Mouse (Mus musculus): ENCODE measurements at regions not wholly inside any gene's neighbourhood (a gene's known extent, or its start where the extent isn't known, plus 50 kb on each side); places are given as distances from the start of the nearest gene placed in this dataset.

DNA sequence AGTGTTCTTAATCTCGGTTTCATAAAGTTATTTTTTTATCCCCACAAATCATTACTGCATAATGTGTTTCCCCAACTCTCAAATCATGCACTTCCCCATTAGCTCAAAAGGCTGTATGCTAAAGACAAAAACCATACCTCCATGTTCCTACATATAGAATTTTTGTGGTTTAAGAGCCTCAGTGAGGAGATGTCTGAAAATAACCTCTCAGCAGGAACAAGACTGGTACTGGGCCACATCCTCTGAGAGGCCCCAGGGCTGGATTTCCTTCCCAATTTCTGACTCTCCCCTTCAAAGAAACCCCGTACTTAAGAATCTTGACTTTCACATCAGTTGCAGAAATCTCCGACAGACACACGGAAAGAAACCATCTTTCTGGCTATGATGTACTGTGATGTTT is 580.7 kb upstream of the Nox3 start:
- H3K4me3 ChIP-seq (ENCODE audit: low read depth, low read length) = no peak overlapping the region
- no peak overlapping the region for H3K27ac ChIP-seq (ENCODE audit: low read depth, low read length)
- H3K4me1 ChIP-seq (replicated peaks; ENCODE audit: control insufficient read depth, insufficient read depth, low read length) = no peaks in the 10 kb centered on the region
- H3K4me2 ChIP-seq (replicated peaks; ENCODE audit: low read depth) = no peak overlapping the region
- no peak for ATAC-seq
- H3K27me3 ChIP-seq (replicated peaks; ENCODE audit: control insufficient read depth, insufficient read depth, low read length) = no peaks in the 10 kb centered on the region
- no peak for TF ChIP-seq CTCF (IDR thresholded peaks at IDR 0.05; ENCODE audit: low read depth)
- 72% methylated on average over 4 of the region's 4 CpGs for WGBS
- no peak overlapping the region for H3K9ac ChIP-seq (ENCODE audit: low read depth, low read length)
- H3K36me3 ChIP-seq (ENCODE audit: control insufficient read depth, insufficient read depth) = no peaks in the 10 kb centered on the region
- no peaks in the 10 kb centered on the region for H3K9me3 ChIP-seq (ENCODE audit: control insufficient read depth)

DNA sequence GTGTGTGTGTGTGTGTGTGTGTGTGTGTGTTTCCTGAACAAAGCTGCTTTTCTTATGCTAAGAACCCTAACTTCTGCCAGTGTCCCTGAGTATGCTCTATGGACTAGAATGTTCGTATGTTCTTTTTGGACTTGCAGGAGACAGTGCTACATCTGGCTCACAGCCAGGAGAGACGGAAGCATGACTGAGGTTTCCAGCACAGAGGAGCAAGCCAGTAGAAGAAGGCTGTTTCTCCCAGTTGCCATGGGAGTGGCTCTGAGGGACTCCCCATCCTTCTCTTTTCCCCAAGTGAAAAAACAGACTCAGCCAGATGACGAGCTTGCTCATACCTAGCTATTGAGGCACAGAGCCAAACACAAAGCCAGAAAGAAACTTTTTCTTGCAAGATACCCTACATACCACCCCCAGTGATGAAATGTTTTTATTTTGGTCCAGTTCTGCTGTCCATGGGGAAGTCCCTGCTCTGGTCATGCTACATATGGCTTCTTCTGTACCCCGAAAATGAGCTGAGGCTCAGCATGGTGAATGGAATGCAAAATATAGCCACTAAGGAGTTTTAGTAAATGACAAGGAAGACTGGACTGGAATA is 582.3 kb upstream of the Nox3 start:
- Histone ChIP-seq H3K27me3 (replicated peaks; ENCODE audit: control insufficient read depth, insufficient read depth, low read length) (no peaks in the 10 kb centered on the region), H3K9me3 (ENCODE audit: control insufficient read depth) (no peaks in the 10 kb centered on the region), H3K9ac (ENCODE audit: low read depth, low read length) (no peak overlapping the region), H3K4me3 (ENCODE audit: low read depth, low read length) (no peak overlapping the region), H3K4me2 (replicated peaks; ENCODE audit: low read depth) (no peak overlapping the region), H3K36me3 (ENCODE audit: control insufficient read depth, insufficient read depth) (no peaks in the 10 kb centered on the region), H3K4me1 (replicated peaks; ENCODE audit: control insufficient read depth, insufficient read depth, low read length) (no peaks in the 10 kb centered on the region), H3K27ac (ENCODE audit: low read depth, low read length) (no peak overlapping the region)
- TF ChIP-seq CTCF (IDR thresholded peaks at IDR 0.05; ENCODE audit: low read depth) = no peak
- ATAC-seq = no peak
- 68% methylated on average over 4 of the region's 4 CpGs for whole genome bisulfite sequencing

DNA sequence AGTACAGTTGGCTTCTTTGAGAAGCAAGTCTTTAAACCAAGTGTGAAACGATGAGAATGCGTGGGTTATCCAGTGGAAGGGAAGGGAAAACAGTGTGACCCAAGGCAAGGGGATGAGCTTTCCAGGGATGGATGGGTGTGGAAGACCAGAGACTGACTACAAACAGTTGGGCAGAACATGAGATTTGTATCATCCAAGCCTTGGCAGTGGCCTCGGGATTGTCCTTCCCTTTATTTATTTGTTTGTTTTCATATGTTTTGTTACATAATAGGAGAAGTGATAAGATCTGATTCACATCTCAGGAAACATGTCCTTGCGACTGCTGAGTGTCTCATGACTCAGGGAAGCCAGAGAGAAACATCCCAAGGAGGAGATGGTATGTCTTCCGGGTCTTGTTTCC is 585.4 kb upstream of the Nox3 start:
- TF ChIP-seq CTCF (IDR thresholded peaks at IDR 0.05; ENCODE audit: low read depth) = no peak
- Histone ChIP-seq H3K9ac (ENCODE audit: low read depth, low read length) (no peak overlapping the region), H3K36me3 (ENCODE audit: control insufficient read depth, insufficient read depth) (no peaks in the 10 kb centered on the region), H3K4me2 (replicated peaks; ENCODE audit: low read depth) (no peak overlapping the region), H3K9me3 (ENCODE audit: control insufficient read depth) (no peaks in the 10 kb centered on the region), H3K27me3 (replicated peaks; ENCODE audit: control insufficient read depth, insufficient read depth, low read length) (no peaks in the 10 kb centered on the region), H3K27ac (ENCODE audit: low read depth, low read length) (no peak overlapping the region), H3K4me1 (replicated peaks; ENCODE audit: control insufficient read depth, insufficient read depth, low read length) (no peaks in the 10 kb centered on the region), H3K4me3 (ENCODE audit: low read depth, low read length) (no peak overlapping the region)
- no peak for ATAC-seq
- 83% methylated on average over 5 of the region's 5 CpGs for whole genome bisulfite sequencing

DNA sequence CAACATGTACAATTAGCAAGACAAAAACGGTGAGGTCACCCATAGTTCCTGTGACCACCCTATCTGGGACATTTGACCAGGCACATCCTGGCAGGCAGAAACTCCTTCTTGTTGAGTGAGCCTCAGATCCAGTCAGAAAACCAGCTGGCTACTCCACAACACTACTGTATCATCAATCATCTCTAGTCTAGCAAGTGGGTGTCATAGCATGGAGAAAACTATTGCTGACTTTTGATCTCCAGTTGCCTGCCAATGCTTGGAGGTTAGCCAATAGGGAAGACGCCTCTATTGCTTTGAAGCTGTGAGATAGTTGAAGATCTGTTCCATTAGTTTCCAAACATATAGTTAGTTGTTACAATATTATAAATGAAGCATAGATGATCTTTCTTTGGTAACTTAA is 595.4 kb upstream of the Nox3 start:
- no peak for ATAC-seq
- Histone ChIP-seq H3K27me3 (replicated peaks; ENCODE audit: control insufficient read depth, insufficient read depth, low read length) (no peaks in the 10 kb centered on the region), H3K36me3 (ENCODE audit: control insufficient read depth, insufficient read depth) (no peaks in the 10 kb centered on the region), H3K4me1 (replicated peaks; ENCODE audit: control insufficient read depth, insufficient read depth, low read length) (no peaks in the 10 kb centered on the region), H3K9ac (ENCODE audit: low read depth, low read length) (no peak overlapping the region), H3K9me3 (ENCODE audit: control insufficient read depth) (no peaks in the 10 kb centered on the region), H3K4me2 (replicated peaks; ENCODE audit: low read depth) (no peak overlapping the region), H3K4me3 (ENCODE audit: low read depth, low read length) (no peak overlapping the region), H3K27ac (ENCODE audit: low read depth, low read length) (no peak overlapping the region)
- no peak for TF ChIP-seq CTCF (IDR thresholded peaks at IDR 0.05; ENCODE audit: low read depth)
- 80% methylated on average over 2 of the region's 2 CpGs for WGBS

DNA sequence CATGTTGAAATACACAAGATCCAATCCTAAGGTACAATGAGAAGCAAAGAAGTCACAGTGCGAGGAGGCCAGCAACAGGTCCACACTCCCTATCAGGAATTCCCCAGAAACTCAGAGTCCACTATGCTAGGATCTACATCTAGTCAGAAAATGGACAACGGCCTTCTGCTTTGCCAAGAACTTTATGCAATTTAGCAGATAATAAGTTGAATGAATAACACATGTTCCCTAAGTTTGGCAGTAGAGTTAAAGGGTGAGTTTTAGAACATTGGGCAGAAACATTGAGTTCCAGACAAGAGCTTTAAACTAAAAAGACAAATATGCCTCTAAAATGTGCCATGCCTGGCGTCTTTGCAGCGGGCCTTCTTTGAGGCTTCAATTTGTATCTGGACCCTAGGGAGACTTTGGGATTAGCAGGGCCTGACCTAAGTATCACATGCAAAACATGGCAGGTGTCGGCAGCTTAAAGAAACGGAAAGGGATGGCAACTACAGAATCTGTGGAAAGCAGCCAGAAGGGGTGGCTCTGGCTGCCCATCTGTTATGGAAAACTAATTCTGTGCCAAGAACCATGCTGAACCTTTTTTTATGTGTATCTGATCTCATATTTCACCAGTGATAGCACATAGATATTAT is 600.6 kb upstream of the Nox3 start:
- Histone ChIP-seq H3K9ac (ENCODE audit: low read depth, low read length) (no peak overlapping the region), H3K27me3 (replicated peaks; ENCODE audit: control insufficient read depth, insufficient read depth, low read length) (no peaks in the 10 kb centered on the region), H3K4me3 (ENCODE audit: low read depth, low read length) (no peak overlapping the region), H3K27ac (ENCODE audit: low read depth, low read length) (no peak overlapping the region), H3K4me1 (replicated peaks; ENCODE audit: control insufficient read depth, insufficient read depth, low read length) (no peaks in the 10 kb centered on the region), H3K36me3 (ENCODE audit: control insufficient read depth, insufficient read depth) (no peaks in the 10 kb centered on the region), H3K4me2 (replicated peaks; ENCODE audit: low read depth) (no peak overlapping the region), H3K9me3 (ENCODE audit: control insufficient read depth) (no peaks in the 10 kb centered on the region)
- no peak for ATAC-seq
- WGBS = 86% methylated on average over 6 of the region's 6 CpGs
- no peak for TF ChIP-seq CTCF (IDR thresholded peaks at IDR 0.05; ENCODE audit: low read depth)

DNA sequence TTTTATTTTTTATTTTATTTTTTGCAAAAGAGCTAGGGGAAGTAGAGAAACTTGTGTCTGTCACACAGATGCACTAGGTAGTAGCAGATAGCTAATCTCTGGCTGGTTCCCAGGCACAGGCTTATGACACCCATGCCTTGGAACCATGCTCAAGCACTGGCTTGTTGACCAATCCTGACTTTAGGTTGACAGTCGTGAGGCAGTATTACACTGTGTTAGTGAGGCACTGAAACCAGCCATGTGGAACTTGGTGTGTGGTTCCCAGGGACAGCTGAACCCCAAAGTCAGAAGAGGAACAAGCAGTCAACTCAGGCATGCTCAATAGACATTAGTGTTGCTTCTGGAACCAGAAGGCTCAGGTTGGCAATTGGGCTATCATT is 601.1 kb upstream of the Nox3 start:
- Histone ChIP-seq H3K9me3 (ENCODE audit: control insufficient read depth) (no peaks in the 10 kb centered on the region), H3K4me1 (replicated peaks; ENCODE audit: control insufficient read depth, insufficient read depth, low read length) (no peaks in the 10 kb centered on the region), H3K9ac (ENCODE audit: low read depth, low read length) (no peak overlapping the region), H3K36me3 (ENCODE audit: control insufficient read depth, insufficient read depth) (no peaks in the 10 kb centered on the region), H3K27ac (ENCODE audit: low read depth, low read length) (no peak overlapping the region), H3K27me3 (replicated peaks; ENCODE audit: control insufficient read depth, insufficient read depth, low read length) (no peaks in the 10 kb centered on the region), H3K4me2 (replicated peaks; ENCODE audit: low read depth) (no peak overlapping the region), H3K4me3 (ENCODE audit: low read depth, low read length) (no peak overlapping the region)
- no peak for TF ChIP-seq CTCF (IDR thresholded peaks at IDR 0.05; ENCODE audit: low read depth)
- ATAC-seq = no peak
- WGBS = 81% methylated on average over 1 of the region's 1 CpGs
